Mouse (Mus musculus): ENCODE data around the gene Meox1.

DNA sequence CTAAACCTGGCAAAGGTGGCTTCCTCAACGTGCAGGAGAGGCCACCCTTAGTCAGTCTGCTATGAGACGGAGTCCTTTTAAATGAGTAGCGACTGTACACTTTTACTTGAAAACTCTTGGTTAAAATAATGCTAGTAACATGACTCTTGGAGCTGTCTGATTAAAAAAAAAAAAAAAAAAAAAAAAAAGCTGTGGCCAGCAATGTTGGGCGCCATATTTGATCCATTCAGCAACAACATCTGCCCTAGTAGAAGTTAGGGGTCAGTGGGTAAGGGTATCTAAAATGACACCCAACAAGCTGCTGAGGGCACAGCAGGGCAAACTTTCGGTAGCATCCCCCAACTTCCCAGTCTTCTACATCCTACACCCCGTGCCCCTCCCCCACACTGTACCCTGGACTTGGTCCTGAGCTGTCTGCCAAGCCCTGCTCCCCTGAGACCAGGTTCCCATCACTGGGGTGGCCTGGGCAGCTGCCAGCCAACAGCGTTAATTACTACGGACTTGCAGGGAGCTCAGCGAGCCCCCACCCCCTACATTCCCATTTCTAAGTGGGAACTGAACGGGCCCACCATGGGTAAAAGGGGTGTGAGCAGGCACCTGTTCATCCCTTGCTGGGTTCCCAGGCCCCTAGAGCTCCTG is 32.9 kb upstream of the Meox1 start:
- TF ChIP-seq CTCF (IDR thresholded peaks at IDR 0.05; ENCODE audit: low read depth) (no peak), EP300 (IDR thresholded peaks at IDR 0.05; ENCODE audit: low read depth) (no peak)
